Mouse (Mus musculus) myocyte (in vitro differentiated cells): ENCODE measurements around the gene Dpm2. TPM values are rescaled to one million over a fixed set of nuclear protein-coding genes. Genes with fewer than 3 reads are reported as not detected.

ENCODE experiments used
- H3K27me3 ChIP-seq: one replicate; pipeline ENCODE4 v1.6.1; 2011; ENCODE audit not compliant: control insufficient read depth, insufficient read depth, insufficient read length
- H3K36me3 ChIP-seq: one replicate; pipeline ENCODE4 v1.6.1; 2011; ENCODE audit not compliant: control insufficient read depth, insufficient read depth
- H3K4me2 ChIP-seq: one replicate; pipeline ENCODE4 v1.6.1; 2011; ENCODE audit warnings: low read depth, control low read depth
- H3K4me3 ChIP-seq: one replicate; pipeline ENCODE4 v1.5.1; 2011; ENCODE audit warnings: mild to moderate bottlenecking, control low read depth, moderate library complexity
- H3K79me2 ChIP-seq: one replicate; pipeline ENCODE4 v1.6.1; 2011; ENCODE audit not compliant: control insufficient read depth, insufficient read depth
- H3ac ChIP-seq: one replicate; pipeline ENCODE4 v1.6.1; 2011; ENCODE audit not compliant: control insufficient read depth, insufficient read length
- CEBPB ChIP-seq: IDR thresholded peaks from 2 replicates; pipeline ENCODE4 v1.6.1; 2011; ENCODE audit warnings: mild to moderate bottlenecking, moderate library complexity; ENCODE audit not compliant: poor library complexity, insufficient read depth, severe bottlenecking
- E2F4 ChIP-seq: IDR thresholded peaks from one replicate; pipeline ENCODE4 v1.6.1; 2011; ENCODE audit warnings: mild to moderate bottlenecking, control low read depth, moderate library complexity; ENCODE audit not compliant: insufficient read depth
- MAX ChIP-seq: IDR thresholded peaks from one replicate; pipeline ENCODE4 v1.6.1; 2011; ENCODE audit warnings: low read depth, mild to moderate bottlenecking, control low read depth
- MYOD1 ChIP-seq, 3 experiments: IDR thresholded peaks; one replicate each; pipeline ENCODE4 v1.6.1; 2011; ENCODE audit warnings: control low read depth in 2 of 3, low read depth in 2 of 3, mild to moderate bottlenecking in 2 of 3, moderate library complexity in 1 of 3; ENCODE audit not compliant: insufficient read length in 2 of 3, control insufficient read depth in 1 of 3
- MYOG ChIP-seq, 3 experiments: IDR thresholded peaks; one replicate each; pipeline ENCODE4 v1.6.1; 2011; ENCODE audit warnings: control low read depth in 2 of 3, low read depth in 2 of 3, mild to moderate bottlenecking in 2 of 3; ENCODE audit not compliant: insufficient read length in 2 of 3, control insufficient read depth in 1 of 3, insufficient read depth in 1 of 3
- POLR2A ChIP-seq: IDR thresholded peaks from one replicate; pipeline ENCODE4 v1.6.1; 2011; ENCODE audit warnings: low read depth, mild to moderate bottlenecking, control low read depth, moderate library complexity; ENCODE audit not compliant: insufficient read length
- POLR2AphosphoS2 ChIP-seq: IDR thresholded peaks from one replicate; pipeline ENCODE4 v1.6.1; 2011; ENCODE audit warnings: low read depth, control low read depth; ENCODE audit not compliant: insufficient read length
- REST ChIP-seq: IDR thresholded peaks from one replicate; pipeline ENCODE4 v1.6.1; 2011; ENCODE audit warnings: mild to moderate bottlenecking, control low read depth, moderate library complexity; ENCODE audit not compliant: insufficient read depth, insufficient read length
- SRF ChIP-seq: IDR thresholded peaks from one replicate; pipeline ENCODE4 v1.6.1; 2011; ENCODE audit warnings: low read depth; ENCODE audit not compliant: control insufficient read depth, insufficient read length
- TCF12 ChIP-seq: IDR thresholded peaks from one replicate; pipeline ENCODE4 v1.6.1; 2011; ENCODE audit warnings: mild to moderate bottlenecking, control low read depth; ENCODE audit not compliant: poor library complexity, insufficient read depth, severe bottlenecking
- TCF3 ChIP-seq: IDR thresholded peaks from one replicate; pipeline ENCODE4 v1.6.1; 2011; ENCODE audit warnings: low read depth, control low read depth; ENCODE audit not compliant: insufficient read length
- USF1 ChIP-seq: IDR thresholded peaks from one replicate; pipeline ENCODE4 v1.6.1; 2011; ENCODE audit warnings: low read depth, mild to moderate bottlenecking, control low read depth, moderate library complexity
- polyA plus RNA-seq: library from polyadenylated mRNA; unstranded; fragments of >200 nt; fragmentation: generic; extraction: Trizol; gene quantifications from one replicate; pipeline ENCODE4 v1.2.1, GENCODE M21; 2012; ENCODE audit warnings: missing spikeins

Gene Dpm2
- polyA plus RNA-seq, 1 experiment: 47.5 TPM

GRCm38 (mm10) chr2:32574901-32575585 lies 4.4 kb downstream of the Dpm2 start:
- no peaks in the 10 kb centered on the region for H3K27me3 ChIP-seq
- H3K79me2 ChIP-seq: peaks cover 21% of the 10 kb centered on the region
- peak overlapping the region; percentile 4 for H3K4me2 ChIP-seq
- no peak overlapping the region for H3ac ChIP-seq
- no peaks in the 10 kb centered on the region for H3K36me3 ChIP-seq
- H3K4me3 ChIP-seq: no peak overlapping the region
- TF ChIP-seq MAX (no peak), E2F4 (no peak), USF1 (no peak), TCF3 (no peak), MYOD1 (IDR thresholded peaks at IDR 0.05; ENCODE audit: control insufficient read depth in 1 of 3, insufficient read length in 2 of 3, low read depth in 2 of 3) (no peak), POLR2AphosphoS2 (no peak), POLR2A (no peak), REST (no peak), TCF12 (no peak)

DNA sequence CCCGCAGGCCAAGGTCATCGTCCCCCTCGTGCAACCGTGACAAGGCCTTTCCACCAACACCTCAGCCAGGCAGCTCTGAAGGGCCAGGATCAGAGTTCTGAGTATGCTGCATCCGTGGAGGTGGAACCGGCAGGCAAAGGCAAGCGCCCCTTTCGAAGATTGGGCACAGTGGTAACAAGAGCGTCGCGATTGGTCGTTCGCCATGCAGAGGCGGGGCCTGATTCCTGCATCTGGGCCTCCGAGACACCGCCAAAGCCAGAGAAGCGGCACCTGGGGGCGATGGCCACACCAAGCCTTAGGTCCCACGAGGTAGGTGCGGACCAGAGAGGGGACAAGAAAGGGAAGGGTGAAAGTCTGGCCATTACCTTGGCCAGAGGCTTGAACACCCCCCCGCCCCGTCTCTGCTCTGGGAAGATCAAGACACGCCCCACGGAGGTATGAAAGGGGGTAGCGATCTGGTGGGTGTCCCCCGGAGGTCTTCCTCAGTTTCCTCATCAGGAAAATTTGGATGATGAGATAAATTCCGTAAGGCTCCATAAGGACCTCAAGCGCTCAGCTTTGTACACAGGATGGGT lies 5.0 kb downstream of the Dpm2 start, which contains the start of gene 9430097D07Rik:
9430097D07Rik (minus strand) TSS at position 99 of the 575 bp plus-strand sequence.
- Histone ChIP-seq H3K4me2 (peak within 1 kb of the TSS; percentile 4), H3K79me2 (peaks cover 21% of the 10 kb centered on the region), H3K27me3 (no peaks in the 10 kb centered on the region), H3ac (no peak within 1 kb of the TSS), H3K36me3 (no peaks in the 10 kb centered on the region), H3K4me3 (no peak within 1 kb of the TSS)
- TF ChIP-seq TCF3 (no peak), E2F4 (no peak), POLR2AphosphoS2 (no peak), CEBPB (no peak), MYOG (IDR thresholded peaks at IDR 0.05; ENCODE audit: control insufficient read depth in 1 of 3, insufficient read depth in 1 of 3, insufficient read length in 2 of 3, low read depth in 2 of 3) (no peak), REST (no peak), MAX (no peak), SRF (no peak), MYOD1 (IDR thresholded peaks at IDR 0.05; ENCODE audit: control insufficient read depth in 1 of 3, insufficient read length in 2 of 3, low read depth in 2 of 3) (no peak), POLR2A (no peak)

DNA sequence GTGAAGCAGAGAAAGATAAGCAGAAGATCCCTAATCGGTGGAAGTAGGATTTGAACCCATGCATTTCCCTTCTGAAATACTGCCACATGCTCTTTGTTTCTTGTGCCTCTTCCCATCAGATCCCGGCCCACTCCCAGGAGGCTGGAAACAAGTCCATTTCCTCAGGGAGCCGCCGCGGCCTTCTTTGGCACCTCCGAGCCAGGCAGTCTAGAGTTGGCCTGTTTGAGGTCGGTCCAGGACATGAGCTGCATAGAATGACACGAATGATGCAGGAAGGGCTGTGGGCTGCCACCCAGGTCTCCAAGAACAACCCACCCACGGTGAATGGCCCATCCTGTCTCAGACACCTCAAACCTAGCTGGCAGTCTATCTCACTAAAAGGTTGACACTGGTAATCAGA lies 5.9 kb downstream of the Dpm2 start:
- H3K4me2 ChIP-seq: no peak overlapping the region
- H3K4me3 ChIP-seq: no peak overlapping the region
- TF ChIP-seq MYOG (IDR thresholded peaks at IDR 0.05; ENCODE audit: control insufficient read depth in 1 of 3, insufficient read depth in 1 of 3, insufficient read length in 2 of 3, low read depth in 2 of 3) (no peak), USF1 (no peak)
- no peaks in the 10 kb centered on the region for H3K36me3 ChIP-seq
- no peak overlapping the region for H3ac ChIP-seq
- no peaks in the 10 kb centered on the region for H3K27me3 ChIP-seq
- H3K79me2 ChIP-seq: peaks cover 12% of the 10 kb centered on the region

DNA sequence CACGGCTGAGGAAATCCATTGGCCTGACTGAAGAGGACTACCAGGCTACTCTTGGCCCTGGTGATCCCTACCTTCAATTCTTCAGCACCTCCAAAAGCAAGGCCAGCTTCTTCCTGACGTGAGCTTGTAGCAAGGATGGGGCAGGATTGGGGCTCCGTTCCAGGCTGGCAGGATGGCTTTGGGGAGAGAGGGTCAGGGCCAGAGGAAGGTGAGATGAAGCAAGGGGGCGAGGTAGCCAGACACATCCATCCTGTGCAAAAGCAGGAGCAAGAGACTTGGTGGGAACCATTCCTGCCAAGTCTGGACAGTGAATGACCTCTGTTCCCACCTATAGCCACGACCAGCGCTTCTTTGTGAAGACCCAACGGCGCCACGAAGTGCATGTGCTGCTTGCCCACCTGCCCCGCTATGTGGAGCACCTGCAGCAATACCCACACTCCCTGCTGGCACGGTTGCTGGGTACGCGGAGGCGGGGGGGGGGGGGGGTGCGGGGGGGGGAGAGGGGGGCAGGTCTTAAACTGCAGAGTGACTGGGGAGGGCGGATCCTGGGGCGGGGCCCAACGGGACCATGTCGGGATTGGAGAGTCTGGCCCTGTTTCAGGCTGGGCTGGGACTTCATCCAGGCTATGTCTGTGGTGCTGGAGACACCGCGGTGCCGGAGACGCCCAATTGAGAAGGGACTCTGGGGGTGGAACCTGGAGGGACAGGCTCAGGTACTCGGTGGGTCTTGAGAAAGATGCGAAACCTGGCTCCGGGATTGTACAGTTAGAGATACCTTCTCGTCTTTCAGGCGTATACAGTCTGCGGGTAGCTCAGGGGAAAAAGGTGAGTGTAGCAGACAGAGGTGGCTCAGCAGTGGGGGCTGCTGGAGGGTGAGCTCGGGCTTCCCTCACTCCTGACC lies 7.7 kb downstream of the Dpm2 start:
- Histone ChIP-seq H3K79me2 (no peaks in the 10 kb centered on the region), H3K27me3 (no peaks in the 10 kb centered on the region), H3K4me2 (no peak overlapping the region), H3K4me3 (no peak overlapping the region), H3K36me3 (no peaks in the 10 kb centered on the region), H3ac (no peak overlapping the region)
- TF ChIP-seq USF1 (no peak), MYOG (IDR thresholded peaks at IDR 0.05; ENCODE audit: control insufficient read depth in 1 of 3, insufficient read depth in 1 of 3, insufficient read length in 2 of 3, low read depth in 2 of 3) (no peak), CEBPB (no peak), REST (no peak), SRF (no peak), TCF3 (no peak), MYOD1 (IDR thresholded peaks at IDR 0.05; ENCODE audit: control insufficient read depth in 1 of 3, insufficient read length in 2 of 3, low read depth in 2 of 3) (no peak), POLR2A (no peak), POLR2AphosphoS2 (no peak), TCF12 (no peak), E2F4 (no peak), MAX (no peak)
